Mouse (Mus musculus) testis, adult 2 months (tissue): ENCODE results near the gene Clrn3. TPM values are rescaled to one million over a fixed set of nuclear protein-coding genes. Genes with fewer than 3 reads are reported as not detected.

ENCODE experiments used
- H3K27ac ChIP-seq: fragments of 200-500 bp; 2 replicates; pipeline ENCODE4 v1.5.1; 2012; ENCODE audit warnings: low read depth, low read length; ENCODE audit not compliant: control insufficient read depth, insufficient read depth
- H3K27me3 ChIP-seq: fragments of 200-500 bp; 2 replicates; pipeline ENCODE4 v1.6.1; 2012; ENCODE audit warnings: mild to moderate bottlenecking, low read length, moderate library complexity; ENCODE audit not compliant: control insufficient read depth, insufficient read depth
- H3K36me3 ChIP-seq: fragments of 200-500 bp; 2 replicates; pipeline ENCODE4 v1.6.1; 2012; ENCODE audit warnings: mild to moderate bottlenecking, low read length; ENCODE audit not compliant: control insufficient read depth, insufficient read depth
- H3K4me1 ChIP-seq: fragments of 200-500 bp; 2 replicates; pipeline ENCODE4 v1.6.1; 2012; ENCODE audit warnings: low read length; ENCODE audit not compliant: control insufficient read depth, insufficient read depth
- H3K4me3 ChIP-seq: fragments of 200-500 bp; 2 replicates; pipeline ENCODE4 v1.5.1; 2012; ENCODE audit warnings: low read depth, mild to moderate bottlenecking, low read length, moderate library complexity, mixed read lengths; ENCODE audit not compliant: control insufficient read depth
- CTCF ChIP-seq: fragments of 200-500 bp; IDR thresholded peaks from 2 replicates; pipeline ENCODE4 v1.5.1; 2012; ENCODE audit warnings: low read depth, mild to moderate bottlenecking, inconsistent platforms, low read length, moderate library complexity; ENCODE audit not compliant: control insufficient read depth, insufficient read depth, insufficient replicate concordance
- POLR2A ChIP-seq: fragments of 200-500 bp; IDR thresholded peaks from 2 replicates; pipeline ENCODE4 v1.6.1; 2012; ENCODE audit warnings: low read depth, mild to moderate bottlenecking, inconsistent platforms, low read length, moderate library complexity; ENCODE audit not compliant: control insufficient read depth
- polyA plus RNA-seq: library from polyadenylated mRNA; depleted of rRNA; stranded (reverse); fragments of >200 nt; gene quantifications from 2 replicates; pipeline ENCODE4 v1.2.3, GENCODE M21; 2012

The Clrn3 gene
- polyA plus RNA-seq, 1 experiment: not detected

DNA sequence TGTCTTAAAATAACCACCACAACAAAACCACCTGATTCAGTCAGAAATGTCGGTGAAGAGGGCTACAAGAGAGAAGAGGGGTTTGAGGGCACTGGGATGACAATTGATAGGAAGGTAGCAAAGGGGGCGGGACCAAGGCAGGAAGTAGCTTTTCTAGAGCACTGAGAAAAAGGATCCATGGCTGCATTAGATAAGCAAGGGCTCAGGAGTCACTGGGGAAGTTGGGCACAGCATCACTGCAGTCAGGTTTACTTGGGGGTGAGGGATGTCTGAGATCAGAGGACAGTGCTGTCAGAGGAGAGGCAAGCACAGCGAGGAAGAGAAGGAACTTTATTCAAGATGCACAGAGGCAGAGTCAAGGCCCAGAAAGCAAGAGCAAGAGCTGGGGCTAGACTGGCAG is 7.5 kb upstream of the Clrn3 start:
- Histone ChIP-seq H3K4me3 (no peak overlapping the region), H3K27ac (no peak overlapping the region), H3K4me1 (peaks cover 11% of the 10 kb centered on the region), H3K27me3 (no peaks in the 10 kb centered on the region), H3K36me3 (no peaks in the 10 kb centered on the region)
- no peak for TF ChIP-seq POLR2A
- TF ChIP-seq CTCF: no peak

DNA sequence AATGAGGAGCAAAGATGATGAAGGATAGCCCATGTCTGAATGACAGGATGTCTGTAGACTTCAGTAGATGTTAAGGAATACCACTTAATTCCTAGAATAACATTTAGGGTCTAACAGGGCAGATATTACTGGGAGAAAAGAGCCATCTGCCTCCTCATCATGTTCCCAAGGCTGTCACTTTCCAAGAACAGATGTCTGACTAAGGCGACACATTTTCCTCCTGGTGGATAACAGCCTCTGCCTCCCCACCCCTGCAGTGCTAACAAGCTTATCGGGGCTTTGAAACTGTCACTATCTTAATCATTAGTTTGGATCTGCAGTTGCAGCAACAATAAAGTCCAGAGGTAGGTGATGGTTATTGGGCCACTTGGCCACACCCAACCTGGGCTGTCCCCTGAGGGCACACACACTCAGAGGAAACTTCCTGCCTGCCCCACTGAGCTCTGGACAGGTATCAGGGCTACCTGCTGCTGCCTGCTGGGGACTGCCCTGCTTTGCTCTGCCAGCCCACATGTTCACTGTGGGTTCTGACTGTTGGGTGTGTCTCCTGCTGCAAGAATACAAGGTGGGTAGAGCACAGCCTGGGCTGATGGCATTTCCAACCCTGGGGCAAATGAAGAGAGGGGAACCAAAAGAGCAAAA is 6.2 kb upstream of the Clrn3 start:
- H3K4me3 ChIP-seq: no peak overlapping the region
- no peaks in the 10 kb centered on the region for H3K36me3 ChIP-seq
- H3K27me3 ChIP-seq: no peaks in the 10 kb centered on the region
- TF ChIP-seq CTCF (no peak), POLR2A (no peak)
- H3K27ac ChIP-seq: no peak overlapping the region
- peaks cover 11% of the 10 kb centered on the region for H3K4me1 ChIP-seq

- TF ChIP-seq CTCF: no peak
- no peak for TF ChIP-seq POLR2A
- Histone ChIP-seq H3K4me1 (no peaks in the 10 kb centered on the region), H3K27ac (no peak overlapping the region), H3K36me3 (no peaks in the 10 kb centered on the region), H3K27me3 (no peaks in the 10 kb centered on the region), H3K4me3 (no peak overlapping the region)
These were observed 614 bp upstream of the Clrn3 start for GRCm38 (mm10) chr7:135529068-135529467.

DNA sequence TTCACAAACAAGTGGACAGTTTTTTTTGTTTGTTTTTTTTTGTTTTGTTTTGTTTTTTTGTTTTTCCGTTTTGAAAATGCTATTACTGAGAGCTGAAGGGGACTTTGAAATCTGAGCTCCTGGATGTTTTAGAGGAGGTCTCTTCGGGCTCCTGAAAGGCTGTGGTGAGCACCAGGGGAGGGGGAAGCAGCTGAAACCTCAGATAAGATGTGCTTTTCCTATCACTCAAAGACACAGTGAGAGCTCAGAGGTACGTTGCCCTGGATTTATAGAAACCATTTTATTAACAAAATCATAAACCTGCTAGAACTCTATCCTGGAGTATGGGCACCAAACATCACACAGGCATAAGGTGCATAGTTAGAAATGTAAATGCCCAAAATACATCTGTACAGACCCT is 1.3 kb downstream of the Clrn3 start:
- H3K4me3 ChIP-seq: no peak overlapping the region
- H3K36me3 ChIP-seq: no peaks in the 10 kb centered on the region
- no peak for TF ChIP-seq CTCF
- TF ChIP-seq POLR2A: no peak
- no peaks in the 10 kb centered on the region for H3K27me3 ChIP-seq
- H3K27ac ChIP-seq: no peak overlapping the region
- no peaks in the 10 kb centered on the region for H3K4me1 ChIP-seq

GRCm38 (mm10) chr7:135526574-135527152 is 1.8 kb downstream of the Clrn3 start:
- TF ChIP-seq POLR2A: no peak
- TF ChIP-seq CTCF: no peak
- H3K27me3 ChIP-seq: no peaks in the 10 kb centered on the region
- H3K4me3 ChIP-seq: no peak overlapping the region
- no peaks in the 10 kb centered on the region for H3K4me1 ChIP-seq
- no peak overlapping the region for H3K27ac ChIP-seq
- H3K36me3 ChIP-seq: no peaks in the 10 kb centered on the region

DNA sequence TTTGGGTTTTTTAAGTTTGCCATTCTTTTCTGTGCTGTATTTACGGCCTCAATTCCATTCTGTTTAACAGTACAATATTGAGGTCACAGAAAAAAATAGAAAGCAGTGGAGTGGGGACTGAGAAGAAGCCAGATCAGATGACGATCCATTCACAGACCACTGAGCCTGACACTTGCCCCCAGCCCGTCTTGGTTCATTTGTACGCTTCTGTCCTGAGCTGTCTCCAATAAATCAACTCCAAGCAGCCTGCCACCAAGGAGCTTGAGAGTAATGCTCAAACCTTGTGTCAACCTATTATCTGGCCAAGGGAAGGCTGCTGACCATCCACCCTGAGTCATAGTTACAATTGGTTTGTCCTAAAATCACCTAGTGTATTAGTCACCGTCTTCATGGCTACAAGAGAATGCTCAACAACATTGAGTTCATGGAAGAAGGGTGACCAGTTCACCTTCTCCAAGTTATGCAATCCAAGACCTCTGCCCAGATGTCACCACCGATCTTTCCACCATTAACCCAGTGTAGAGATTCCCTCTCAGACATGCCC is 4.0 kb downstream of the Clrn3 start:
- no peaks in the 10 kb centered on the region for H3K27me3 ChIP-seq
- H3K4me3 ChIP-seq: no peak overlapping the region
- no peaks in the 10 kb centered on the region for H3K36me3 ChIP-seq
- no peaks in the 10 kb centered on the region for H3K4me1 ChIP-seq
- no peak overlapping the region for H3K27ac ChIP-seq
- TF ChIP-seq CTCF (no peak), POLR2A (no peak)

DNA sequence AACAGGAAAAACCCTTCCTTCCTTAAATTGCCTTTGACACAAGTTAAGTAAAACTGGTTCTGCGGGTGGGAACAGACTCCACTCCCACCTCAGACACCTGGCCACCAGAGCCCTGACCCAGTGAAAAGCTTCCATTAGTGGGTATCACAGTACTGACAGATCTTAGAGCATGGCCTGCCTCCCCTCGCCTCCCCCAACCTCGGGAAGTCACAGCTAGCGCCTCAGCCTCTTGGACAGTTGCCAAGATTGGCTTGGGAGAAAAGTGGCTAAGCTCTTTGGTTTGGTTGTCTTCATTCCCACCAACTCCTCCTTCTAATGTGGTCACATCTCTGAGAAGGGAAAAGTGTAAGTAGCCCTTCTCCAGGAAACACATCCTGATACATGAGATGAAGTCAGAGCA is 4.5 kb downstream of the Clrn3 start:
- H3K27me3 ChIP-seq: no peaks in the 10 kb centered on the region

More for the DNA sequence above, 4.5 kb downstream of the Clrn3 start:
- Histone ChIP-seq H3K27ac (no peak overlapping the region), H3K4me3 (no peak overlapping the region), H3K4me1 (no peaks in the 10 kb centered on the region), H3K36me3 (no peaks in the 10 kb centered on the region)
- TF ChIP-seq CTCF: no peak
- no peak for TF ChIP-seq POLR2A
